Mouse (Mus musculus): ENCODE measurements around the gene Llgl1.
A peak's percentile ranks its signal among the peaks of the same experiment; 100 is the strongest.

Gene Llgl1

GRCm38 (mm10) chr11:60699524-60700075 lies at the start of gene Llgl1:
Gene Llgl1 (plus strand): TSS chr11:60699723.
- peak; percentile 59 to 66 for DNase-seq (ENCODE audit: low spot score in 2 of 2)

- DNase-seq (ENCODE audit: low spot score in 2 of 2), result no peak
These were observed 3.4 kb upstream of the Llgl1 start for GRCm38 (mm10) chr11:60696165-60696564.

- DNase-seq (ENCODE audit: low spot score in 2 of 2), result no peak
These were observed 2.0 kb upstream of the Llgl1 start for GRCm38 (mm10) chr11:60697561-60697960.

GRCm38 (mm10) chr11:60698806-60699523 lies 558 bp upstream of the Llgl1 start:
- peak in 1 of 2 experiments; percentile 7 for DNase-seq (ENCODE audit: low spot score in 2 of 2)

- no peak for DNase-seq (ENCODE audit: low spot score in 2 of 2)
These were observed 1.0 kb downstream of the Llgl1 start for GRCm38 (mm10) chr11:60700320-60701185.

- DNase-seq (ENCODE audit: low spot score in 2 of 2), result no peak
These were observed 2.1 kb downstream of the Llgl1 start for GRCm38 (mm10) chr11:60701611-60702010.

- DNase-seq (ENCODE audit: low spot score in 2 of 2), result peak in 1 of 2 experiments; percentile 52
These were observed 3.6 kb downstream of the Llgl1 start for GRCm38 (mm10) chr11:60703131-60703530.

- peak in 1 of 2 experiments; percentile 2 for DNase-seq (ENCODE audit: low spot score in 2 of 2)
These were observed 4.7 kb downstream of the Llgl1 start for GRCm38 (mm10) chr11:60704023-60704880.

- no peak for DNase-seq (ENCODE audit: low spot score in 2 of 2)
These were observed 5.7 kb downstream of the Llgl1 start for GRCm38 (mm10) chr11:60705255-60705654.

GRCm38 (mm10) chr11:60706076-60706475 lies 6.6 kb downstream of the Llgl1 start:
- DNase-seq (ENCODE audit: low spot score in 2 of 2), result peak in 1 of 2 experiments; percentile 3

- peak; percentile 2 to 4 for DNase-seq (ENCODE audit: low spot score in 2 of 2)
These were observed 7.4 kb downstream of the Llgl1 start for GRCm38 (mm10) chr11:60706696-60707480.

- peak in 1 of 2 experiments; percentile 2 for DNase-seq (ENCODE audit: low spot score in 2 of 2)
These were observed 8.1 kb downstream of the Llgl1 start for GRCm38 (mm10) chr11:60707672-60708071.

- peak in 1 of 2 experiments; percentile 1 for DNase-seq (ENCODE audit: low spot score in 2 of 2)
These were observed 9.1 kb downstream of the Llgl1 start for GRCm38 (mm10) chr11:60708631-60709030.

GRCm38 (mm10) chr11:60709481-60710465 lies 10.2 kb downstream of the Llgl1 start:
- DNase-seq (ENCODE audit: low spot score in 2 of 2), result peak in 1 of 2 experiments; percentile 1

GRCm38 (mm10) chr11:60711218-60711617 lies 11.7 kb downstream of the Llgl1 start:
- DNase-seq (ENCODE audit: low spot score in 2 of 2), result no peak

- DNase-seq (ENCODE audit: low spot score in 2 of 2), result no peak
These were observed 12.5 kb downstream of the Llgl1 start for GRCm38 (mm10) chr11:60712040-60712439.

GRCm38 (mm10) chr11:60712639-60713255 lies 13.2 kb downstream of the Llgl1 start:
- DNase-seq (ENCODE audit: low spot score in 2 of 2), result no peak

GRCm38 (mm10) chr11:60715833-60716232 lies 16.3 kb downstream of the Llgl1 start:
- no peak for DNase-seq (ENCODE audit: low spot score in 2 of 2)

- DNase-seq (ENCODE audit: low spot score in 2 of 2), result no peak
These were observed 19.7 kb downstream of the Llgl1 start for GRCm38 (mm10) chr11:60719263-60719662.

Measured in frontal cortex, postnatal 25 days (tissue).